Mouse (Mus musculus) erythroblast, embryonic 14.5 days (primary cell): ENCODE measurements around the gene Hexim1. TPM values are rescaled to one million over a fixed set of nuclear protein-coding genes. Genes with fewer than 3 reads are reported as not detected.

ENCODE experiments used
- H3K27me3 ChIP-seq: 2 replicates; pipeline ENCODE4 v1.6.1; 2012; ENCODE audit warnings: inconsistent platforms; ENCODE audit not compliant: control insufficient read depth
- H3K36me3 ChIP-seq: 2 replicates; pipeline ENCODE4 v1.6.1; 2012; ENCODE audit warnings: mild to moderate bottlenecking, inconsistent platforms; ENCODE audit not compliant: control insufficient read depth
- H3K4me1 ChIP-seq: 2 replicates; pipeline ENCODE4 v1.6.1; 2012; ENCODE audit warnings: inconsistent platforms; ENCODE audit not compliant: control insufficient read depth
- H3K4me3 ChIP-seq: replicated peaks from 2 replicates; pipeline ENCODE3; 2012; ENCODE audit warnings: moderate library complexity, mild to moderate bottlenecking, inconsistent platforms
- H3K9me3 ChIP-seq: 2 replicates; pipeline ENCODE4 v1.6.1; 2012; ENCODE audit warnings: low read length, inconsistent platforms, mixed read lengths; ENCODE audit not compliant: control insufficient read depth
- GATA1 ChIP-seq: IDR thresholded peaks from 2 replicates; pipeline ENCODE4 v1.6.1; 2012; ENCODE audit warnings: low read length, inconsistent platforms, mixed read lengths
- TAL1 ChIP-seq: IDR thresholded peaks from 3 replicates; pipeline ENCODE4 v1.6.1; 2012; ENCODE audit warnings: low read length, inconsistent platforms, mixed read lengths
- polyA plus RNA-seq: library from polyadenylated mRNA; stranded (reverse); fragments of >175 nt; gene quantifications from 2 replicates; pipeline ENCODE4 v1.2.3, GENCODE M21; 2012

Gene Hexim1
- polyA plus RNA-seq, 1 experiment: 7.6 TPM

GRCm38 (mm10) chr11:103102725-103103349, 13.2 kb upstream of the Hexim1 start:
- Histone ChIP-seq H3K9me3 (peaks cover 5% of the 10 kb centered on the region; the same call in 1 of the 2 replicates), H3K36me3 (peaks cover 44% of the 10 kb centered on the region), H3K4me3 (peak overlapping the region; percentile 74), H3K27me3 (peaks cover 44% of the 10 kb centered on the region), H3K4me1 (peaks cover 65% of the 10 kb centered on the region)
- TF ChIP-seq TAL1 (no peak), GATA1 (no peak)

GRCm38 (mm10) chr11:103103621-103104020, 12.4 kb upstream of the Hexim1 start:
- TF ChIP-seq TAL1 (no peak), GATA1 (no peak)
- Histone ChIP-seq H3K4me3 (peak overlapping the region; percentile 74), H3K27me3 (peaks cover 39% of the 10 kb centered on the region), H3K36me3 (peaks cover 51% of the 10 kb centered on the region), H3K4me1 (peaks cover 65% of the 10 kb centered on the region), H3K9me3 (peaks cover 5% of the 10 kb centered on the region; the same call in 1 of the 2 replicates)

- no peak for TF ChIP-seq TAL1
- peak; percentile 85 for TF ChIP-seq GATA1
- peaks cover 5% of the 10 kb centered on the region; the same call in 1 of the 2 replicates for H3K9me3 ChIP-seq
- H3K36me3 ChIP-seq: peaks cover 59% of the 10 kb centered on the region
- H3K27me3 ChIP-seq: peaks cover 31% of the 10 kb centered on the region
- H3K4me3 ChIP-seq: peak overlapping the region; percentile 74
- H3K4me1 ChIP-seq: peaks cover 68% of the 10 kb centered on the region
These were observed 11.6 kb upstream of the Hexim1 start for GRCm38 (mm10) chr11:103104469-103104868.

GRCm38 (mm10) chr11:103105180-103105725, 10.8 kb upstream of the Hexim1 start:
- Histone ChIP-seq H3K9me3 (peaks cover 5% of the 10 kb centered on the region; the same call in 1 of the 2 replicates), H3K27me3 (peaks cover 23% of the 10 kb centered on the region), H3K4me1 (peaks cover 68% of the 10 kb centered on the region), H3K4me3 (peak overlapping the region; percentile 74), H3K36me3 (peaks cover 66% of the 10 kb centered on the region)
- TF ChIP-seq GATA1 (no peak), TAL1 (no peak)

- peaks cover 71% of the 10 kb centered on the region for H3K36me3 ChIP-seq
- peak overlapping the region; percentile 74 for H3K4me3 ChIP-seq
- TF ChIP-seq TAL1 (no peak), GATA1 (no peak)
- peaks cover 19% of the 10 kb centered on the region for H3K27me3 ChIP-seq
- peaks cover 68% of the 10 kb centered on the region for H3K4me1 ChIP-seq
- H3K9me3 ChIP-seq: peaks cover 5% of the 10 kb centered on the region; the same call in 1 of the 2 replicates
These were observed 10.2 kb upstream of the Hexim1 start for GRCm38 (mm10) chr11:103105810-103106209.

- H3K4me1 ChIP-seq: peaks cover 66% of the 10 kb centered on the region
- H3K4me3 ChIP-seq: peak overlapping the region; percentile 74
- TF ChIP-seq GATA1 (no peak), TAL1 (no peak)
- peaks cover 2% of the 10 kb centered on the region; the same call in 1 of the 2 replicates for H3K9me3 ChIP-seq
- peaks cover 77% of the 10 kb centered on the region for H3K36me3 ChIP-seq
- H3K27me3 ChIP-seq: peaks cover 18% of the 10 kb centered on the region
These were observed 9.6 kb upstream of the Hexim1 start for GRCm38 (mm10) chr11:103106386-103106785.

GRCm38 (mm10) chr11:103111301-103111700, 4.7 kb upstream of the Hexim1 start:
- Histone ChIP-seq H3K9me3 (no peaks in the 10 kb centered on the region), H3K36me3 (peaks cover 73% of the 10 kb centered on the region), H3K4me3 (no peak overlapping the region), H3K4me1 (peaks cover 58% of the 10 kb centered on the region), H3K27me3 (peaks cover 25% of the 10 kb centered on the region)
- TF ChIP-seq TAL1: no peak
- no peak for TF ChIP-seq GATA1

GRCm38 (mm10) chr11:103111881-103112551, 4.0 kb upstream of the Hexim1 start:
- Histone ChIP-seq H3K36me3 (peaks cover 66% of the 10 kb centered on the region), H3K4me1 (peaks cover 58% of the 10 kb centered on the region), H3K27me3 (peaks cover 25% of the 10 kb centered on the region), H3K9me3 (no peaks in the 10 kb centered on the region), H3K4me3 (peak overlapping the region; percentile 35)
- no peak for TF ChIP-seq GATA1
- no peak for TF ChIP-seq TAL1

GRCm38 (mm10) chr11:103112552-103112912, 3.5 kb upstream of the Hexim1 start:
- H3K4me1 ChIP-seq: peaks cover 58% of the 10 kb centered on the region
- H3K9me3 ChIP-seq: no peaks in the 10 kb centered on the region
- TF ChIP-seq TAL1 (no peak), GATA1 (no peak)
- peaks cover 27% of the 10 kb centered on the region for H3K27me3 ChIP-seq
- peaks cover 61% of the 10 kb centered on the region for H3K36me3 ChIP-seq
- peak overlapping the region; percentile 35 for H3K4me3 ChIP-seq
